Mouse (Mus musculus) spleen, adult 18-20 months (tissue): ENCODE measurements around the gene Kpna7.

ENCODE experiments used
- DNase-seq, 2 experiments: peaks; one replicate each; pipeline ENCODE4 v3.0.0; 2022; ENCODE audit warnings: mixed read lengths in 2 of 2

Kpna7 gene

DNA sequence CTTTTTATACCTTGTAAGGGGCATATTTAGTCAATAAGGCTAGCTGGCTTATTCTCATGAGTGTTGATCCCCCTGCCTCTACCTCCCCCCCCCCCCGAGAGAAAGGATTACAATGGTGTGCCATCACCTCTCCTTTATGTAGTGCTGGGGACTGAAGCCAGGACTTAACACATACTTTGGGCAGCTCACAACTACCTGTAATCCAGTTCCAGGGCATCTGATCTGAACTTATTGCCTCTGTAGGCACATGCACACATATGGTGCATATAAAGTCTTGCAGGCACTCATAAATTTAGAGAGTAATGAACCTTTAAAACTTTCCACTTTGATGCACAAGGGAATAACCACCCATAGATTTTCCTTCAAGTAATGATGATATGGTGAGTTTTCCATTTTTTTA, 69.6 kb downstream of the Kpna7 start:
- DNase-seq, result no peak

DNA sequence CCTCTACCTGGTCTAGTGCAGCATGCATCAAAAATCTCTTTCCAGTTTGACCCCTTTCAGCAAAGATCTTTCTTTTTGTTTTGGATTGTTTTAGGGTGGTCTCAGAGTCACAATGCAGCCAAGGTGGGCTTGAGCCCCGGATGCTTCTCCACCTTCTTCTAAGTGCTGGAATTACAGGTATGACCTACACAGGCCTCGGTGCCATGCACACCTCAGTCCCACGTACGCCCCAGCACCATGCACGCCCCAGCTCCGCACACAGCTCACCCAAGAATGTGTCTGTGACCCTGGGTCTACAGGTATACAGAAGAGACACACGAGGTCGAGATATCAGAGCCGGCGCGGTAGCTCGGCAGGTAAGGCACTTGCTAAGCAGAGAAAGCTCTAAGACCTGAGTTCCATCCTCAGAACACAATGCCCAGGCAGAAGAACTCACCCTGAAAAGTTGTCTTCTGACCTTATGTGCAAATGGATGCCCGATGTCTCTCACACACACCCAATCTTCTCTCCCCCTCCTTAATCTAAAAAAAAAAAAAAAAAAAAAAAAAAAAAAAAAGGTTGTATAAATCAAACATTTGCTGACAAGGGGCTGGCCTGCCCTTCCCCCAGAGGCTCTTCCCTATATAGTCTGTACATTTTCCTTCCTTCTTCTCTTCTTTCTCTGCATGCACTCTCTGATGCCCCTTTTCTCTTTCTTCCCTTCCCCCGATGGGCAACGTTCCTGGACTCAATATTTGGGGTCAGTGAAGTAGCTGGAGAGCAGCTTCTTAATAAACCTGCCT, 74.8 kb downstream of the Kpna7 start:
- no peak for DNase-seq

- no peak for DNase-seq
These were observed 78.2 kb downstream of the Kpna7 start for GRCm38 (mm10) chr5:145005596-145005995.

- no peak for DNase-seq
These were observed 79.3 kb downstream of the Kpna7 start for GRCm38 (mm10) chr5:145004495-145004894.

- no peak for DNase-seq
These were observed 80.5 kb downstream of the Kpna7 start for GRCm38 (mm10) chr5:145003362-145003761.

- DNase-seq, result no peak
These were observed 85.3 kb downstream of the Kpna7 start for GRCm38 (mm10) chr5:144998491-144998890.

GRCm38 (mm10) chr5:144990481-144990880, 93.3 kb downstream of the Kpna7 start:
- DNase-seq, result no peak

DNA sequence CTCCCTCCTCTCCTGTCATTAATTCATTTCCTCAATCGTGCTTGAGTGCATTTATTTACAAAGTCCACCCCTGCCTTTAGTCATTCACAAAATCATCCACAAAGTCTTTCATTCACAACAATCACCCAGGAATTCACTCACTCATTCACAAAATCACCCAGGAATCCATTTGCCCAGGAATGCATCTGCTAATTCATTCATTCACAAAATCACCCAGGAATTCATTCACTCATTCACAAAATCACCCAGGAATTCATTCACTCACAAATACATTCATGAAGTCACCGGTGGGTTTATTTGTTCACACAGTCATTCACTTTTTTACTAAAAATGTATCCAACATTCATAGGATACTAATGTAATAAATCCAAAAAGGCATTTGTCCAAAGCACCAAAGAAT, 93.8 kb downstream of the Kpna7 start:
- DNase-seq, result no peak

DNA sequence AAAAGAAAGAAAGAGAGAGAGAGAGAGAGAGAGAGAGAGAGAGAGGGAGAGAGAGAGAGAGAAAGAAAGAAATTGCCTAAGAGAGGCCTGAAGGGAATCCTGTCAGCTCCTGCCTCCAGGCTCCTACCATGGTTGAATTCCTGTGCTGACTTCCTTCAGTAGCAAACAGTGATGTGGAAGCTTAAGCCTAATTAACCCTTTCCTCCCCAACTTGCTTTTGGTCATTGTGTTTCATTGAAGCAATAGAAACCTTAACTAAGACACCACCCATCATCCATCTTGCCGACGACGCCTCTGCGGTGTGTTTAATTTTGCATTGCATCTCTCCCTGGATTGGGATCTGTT, 94.8 kb downstream of the Kpna7 start:
- DNase-seq, result no peak

- DNase-seq, result no peak
These were observed 95.3 kb downstream of the Kpna7 start for GRCm38 (mm10) chr5:144988340-144989060.

- no peak for DNase-seq
These were observed 96.3 kb downstream of the Kpna7 start for GRCm38 (mm10) chr5:144987561-144987960.

DNA sequence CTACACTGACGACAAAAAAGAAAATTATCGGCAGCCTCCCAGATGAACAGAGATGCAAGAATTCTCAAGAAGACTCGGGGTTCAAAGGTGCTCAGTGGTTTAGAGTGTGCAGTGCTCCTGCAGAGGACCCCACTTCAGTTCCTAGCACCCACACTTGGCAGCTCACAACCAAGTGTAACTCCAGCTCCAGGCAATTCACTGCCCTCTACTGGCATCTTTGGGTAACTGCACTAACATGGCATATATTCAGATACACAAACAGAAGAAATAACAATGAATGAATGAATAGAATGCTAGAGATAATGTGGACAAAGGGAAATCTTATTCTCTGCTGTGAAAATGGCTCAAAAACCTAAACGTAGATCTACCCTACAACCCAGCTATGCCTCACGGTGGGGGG, 99.0 kb downstream of the Kpna7 start:
- no peak for DNase-seq

GRCm38 (mm10) chr5:144983227-144983626, 100.6 kb downstream of the Kpna7 start:
- DNase-seq, result no peak

GRCm38 (mm10) chr5:144979110-144979509, 104.7 kb downstream of the Kpna7 start:
- DNase-seq, result no peak

GRCm38 (mm10) chr5:144978533-144979107, 105.2 kb downstream of the Kpna7 start:
- no peak for DNase-seq

DNA sequence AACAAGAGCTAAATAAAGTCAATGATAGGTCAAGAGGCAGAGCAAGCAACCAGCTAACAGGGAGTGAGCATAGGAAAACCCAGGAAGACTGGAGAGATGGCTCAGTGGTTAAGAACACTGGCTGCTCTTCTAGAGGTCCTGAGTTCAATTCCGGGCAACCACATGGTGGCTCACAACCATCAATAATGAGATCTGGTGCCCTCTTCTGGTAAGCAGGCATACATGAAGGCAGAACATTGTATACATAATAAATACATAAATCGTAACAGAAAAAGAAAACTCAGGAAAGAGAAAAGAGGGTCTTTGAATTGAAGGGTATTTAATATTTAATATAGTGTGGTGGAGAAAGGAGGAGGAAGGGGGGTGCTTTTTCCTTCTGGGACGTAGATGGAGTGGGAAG, 112.6 kb downstream of the Kpna7 start:
- DNase-seq, result no peak

DNA sequence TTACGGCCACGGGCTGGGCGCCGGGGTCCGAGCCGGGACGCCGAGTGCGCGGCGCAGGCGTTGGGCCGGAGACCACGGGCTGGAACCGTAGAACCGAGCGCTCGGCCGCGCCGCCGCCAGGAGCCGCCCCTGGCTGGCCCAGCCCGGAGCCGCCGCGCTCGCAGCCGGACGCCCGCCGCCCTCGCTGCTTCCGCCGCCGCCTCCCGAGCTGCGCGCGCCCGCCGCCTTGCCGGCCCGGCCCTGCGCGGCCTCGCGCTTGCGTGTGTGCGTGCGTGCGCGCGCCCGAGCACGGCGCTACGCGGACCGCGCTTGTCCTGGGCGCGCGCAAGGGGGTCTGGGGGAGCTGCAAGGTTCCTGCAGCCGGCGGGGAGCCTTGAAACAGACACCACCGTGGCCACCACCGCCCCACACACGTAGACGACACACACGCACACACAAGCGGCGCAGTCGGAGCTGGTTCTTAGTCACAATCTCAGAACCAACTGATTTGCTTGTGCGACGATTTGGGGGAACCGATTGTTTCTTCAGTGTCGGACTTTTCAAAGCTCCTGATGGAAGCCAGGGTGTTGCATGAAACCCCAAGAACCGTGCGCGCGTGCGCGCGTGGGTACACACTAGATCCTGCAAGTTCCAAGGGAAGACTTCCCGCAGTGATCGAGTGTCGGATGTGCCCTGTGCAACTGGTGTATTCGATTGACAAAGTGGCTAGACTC, 118.0 kb downstream of the Kpna7 start, which contains the start of gene Smurf1:
Gene Smurf1 (minus strand): TSS at position 209 of the 713 bp plus-strand sequence.
- peak; percentile 71 to 82 for DNase-seq

DNA sequence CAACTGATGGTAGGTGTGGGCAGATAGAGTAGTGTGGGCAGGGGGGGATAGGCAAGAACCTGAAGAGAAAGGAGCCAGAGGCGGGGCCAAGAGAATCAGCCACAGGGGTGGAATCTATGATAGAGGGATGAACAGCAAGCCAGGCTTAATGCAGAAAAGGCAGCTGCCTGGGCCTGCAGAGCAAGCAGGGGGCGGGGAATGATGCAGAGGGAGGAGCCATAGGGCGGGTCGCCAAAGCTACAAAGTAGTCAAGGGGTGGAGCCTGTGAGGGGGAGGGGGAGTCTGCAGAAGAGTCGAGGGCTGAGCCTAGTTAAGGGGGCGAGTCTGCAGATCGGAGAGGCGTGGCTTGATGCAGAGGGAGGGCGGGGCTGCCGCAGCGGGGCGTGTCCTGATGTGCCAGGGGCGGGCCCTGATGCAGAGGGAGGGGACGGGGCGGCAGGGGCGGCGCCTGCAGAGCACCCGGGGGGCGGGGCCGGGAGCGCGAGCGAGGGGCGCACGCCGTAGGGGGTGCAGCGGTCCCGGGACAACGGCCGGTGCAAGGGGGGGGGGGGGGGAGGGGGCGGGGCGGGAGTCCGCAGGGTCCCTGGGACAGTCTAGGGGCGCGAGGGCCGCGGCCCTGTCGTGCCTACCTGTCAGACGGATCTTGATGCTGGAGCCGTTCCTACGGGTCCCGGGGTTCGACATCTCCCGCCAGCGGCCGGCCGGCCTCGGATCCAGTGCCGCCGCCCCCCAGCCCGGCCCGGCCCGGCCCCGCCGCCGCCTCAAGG, 118.8 kb downstream of the Kpna7 start:
- DNase-seq, result peak; percentile 85 to 89

- peak in 1 of 2 experiments; percentile 14 for DNase-seq
These were observed 119.4 kb downstream of the Kpna7 start for GRCm38 (mm10) chr5:144964465-144964864.

- DNase-seq, result peak; percentile 42 to 57
These were observed 120.0 kb downstream of the Kpna7 start for GRCm38 (mm10) chr5:144963817-144964261.

DNA sequence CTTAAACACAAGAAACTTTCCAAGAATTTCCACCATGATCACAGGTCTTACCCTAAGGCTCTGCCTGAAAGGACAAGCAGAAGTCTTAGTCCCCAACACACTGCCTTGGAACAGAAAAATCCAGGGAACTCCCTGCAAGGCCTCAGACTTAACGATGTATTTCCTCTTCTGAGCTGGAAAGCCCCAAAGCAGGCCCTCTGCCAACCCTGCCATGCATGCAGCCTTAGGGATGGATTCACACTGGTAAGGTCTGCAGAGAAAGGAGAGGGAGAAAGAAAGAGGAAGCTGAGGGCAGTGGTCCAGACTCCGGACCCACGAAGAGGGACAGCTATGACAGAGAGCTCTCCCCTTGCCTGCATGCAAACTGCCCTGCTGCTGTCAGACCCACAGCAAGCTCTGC, 120.4 kb downstream of the Kpna7 start:
- DNase-seq, result peak in 1 of 2 experiments; percentile 26

- no peak for DNase-seq
These were observed 125.6 kb downstream of the Kpna7 start for GRCm38 (mm10) chr5:144958271-144958670.
